Mouse (Mus musculus): ENCODE measurements around the gene Sept1.

GRCm38 (mm10) chr7:127273925-127274789, 41.2 kb upstream of the Sept1 start, which contains the start of gene Sephs2:
- TF ChIP-seq CTCF (IDR thresholded peaks at IDR 0.05; ENCODE audit: extremely low read depth, insufficient read depth, insufficient read length, insufficient replicate concordance) (no peak), POLR2A (IDR thresholded peaks at IDR 0.05; ENCODE audit: low read depth, low read length) (peak; percentile 98)

Data from spleen, adult 2 months (tissue).